Mouse (Mus musculus): ENCODE results near the gene Ubox5.
"Not testable (repeated sequence)": the region's sequence is repeated elsewhere in the genome, so short reads cannot be mapped to it uniquely, and the experiment has no call there.

Gene Ubox5

DNA sequence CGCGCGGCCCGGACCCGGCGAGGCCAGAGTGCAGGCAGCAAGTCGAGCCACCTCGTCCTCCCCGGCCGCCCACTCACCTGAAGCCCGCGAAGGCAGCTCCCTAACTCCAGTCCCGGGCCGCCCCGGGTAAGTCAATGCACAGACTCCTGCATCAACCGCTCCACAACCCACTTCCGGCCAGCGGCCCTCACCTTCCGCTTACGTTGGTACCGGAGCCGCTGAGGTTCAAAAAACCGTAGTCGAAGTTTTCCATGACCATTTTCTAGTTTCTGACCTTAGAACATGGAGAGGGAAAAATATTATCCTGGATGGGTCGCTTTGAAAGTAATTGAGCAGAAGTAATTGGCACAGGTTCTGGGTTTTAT lies at the start of gene Ubox5, which contains the start of gene Fastkd5:
Gene Ubox5 (minus strand): TSS at position 200 of the 365 bp plus-strand sequence.
Gene Fastkd5 (minus strand): TSS at position 189 of the 365 bp plus-strand sequence.
- DNase-seq = peak; percentile 93

DNA sequence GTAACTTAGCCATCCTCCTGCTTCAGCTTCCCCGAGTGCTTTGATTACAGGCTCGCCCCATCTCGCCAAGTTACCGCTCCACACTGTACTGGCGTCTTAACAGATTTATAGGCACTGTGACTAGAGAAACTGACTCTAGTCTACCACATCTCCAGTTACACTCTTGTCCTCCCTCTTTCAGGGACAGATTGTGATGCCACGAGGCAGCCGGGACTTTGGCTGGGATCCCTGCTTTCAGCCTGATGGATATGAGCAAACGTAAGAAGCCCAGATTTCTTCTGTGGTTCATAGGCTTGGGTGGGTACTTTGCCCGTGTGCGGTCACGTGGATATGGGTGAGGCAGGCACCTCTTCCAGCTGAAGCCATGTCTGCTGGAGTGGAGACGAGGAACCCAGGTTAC lies 49.3 kb upstream of the Ubox5 start:
- DNase-seq = no peak

DNA sequence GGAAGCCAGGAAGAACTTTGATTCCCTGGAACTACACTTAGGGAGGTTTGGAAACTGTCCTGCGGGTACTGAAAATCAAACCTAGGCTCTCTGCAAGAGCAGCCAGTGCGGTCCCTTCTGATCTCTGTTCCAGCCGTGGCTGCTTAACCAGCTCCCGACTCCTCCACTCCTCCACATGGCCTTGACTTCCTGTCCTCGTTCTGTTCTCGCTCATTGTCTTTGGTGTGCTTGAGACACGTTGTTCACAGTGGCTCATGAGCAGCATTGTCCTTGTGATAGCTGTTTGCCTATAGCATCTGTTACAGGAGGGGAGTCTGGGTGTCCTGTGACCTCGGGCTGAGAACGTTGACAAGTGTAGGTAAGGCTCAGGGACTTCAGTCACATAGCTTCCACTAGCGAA lies 47.4 kb upstream of the Ubox5 start:
- no peak for DNase-seq

DNA sequence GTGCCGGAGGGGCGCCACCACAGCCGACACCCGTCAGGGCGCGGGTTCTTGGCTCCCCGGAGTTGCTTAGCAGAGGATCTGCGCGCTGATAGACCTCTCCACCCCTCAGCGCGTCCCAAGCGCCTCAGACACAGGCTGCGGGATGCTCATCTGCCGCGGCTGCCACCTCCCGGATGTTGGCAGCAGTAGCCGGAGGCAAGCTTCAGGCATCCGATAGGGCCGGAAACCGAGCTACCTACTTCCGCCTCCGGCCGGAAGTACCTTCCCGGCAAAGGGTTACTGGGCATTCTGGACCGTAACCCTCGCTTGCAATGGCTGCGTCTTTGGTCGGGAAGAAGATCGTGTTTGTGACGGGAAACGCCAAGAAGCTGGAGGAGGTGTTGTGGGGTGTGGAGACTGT lies 37.7 kb upstream of the Ubox5 start, which contains the start of gene Itpa:
Gene Itpa (plus strand): TSS at position 52 of the 400 bp plus-strand sequence.
- DNase-seq = peak; percentile 88

DNA sequence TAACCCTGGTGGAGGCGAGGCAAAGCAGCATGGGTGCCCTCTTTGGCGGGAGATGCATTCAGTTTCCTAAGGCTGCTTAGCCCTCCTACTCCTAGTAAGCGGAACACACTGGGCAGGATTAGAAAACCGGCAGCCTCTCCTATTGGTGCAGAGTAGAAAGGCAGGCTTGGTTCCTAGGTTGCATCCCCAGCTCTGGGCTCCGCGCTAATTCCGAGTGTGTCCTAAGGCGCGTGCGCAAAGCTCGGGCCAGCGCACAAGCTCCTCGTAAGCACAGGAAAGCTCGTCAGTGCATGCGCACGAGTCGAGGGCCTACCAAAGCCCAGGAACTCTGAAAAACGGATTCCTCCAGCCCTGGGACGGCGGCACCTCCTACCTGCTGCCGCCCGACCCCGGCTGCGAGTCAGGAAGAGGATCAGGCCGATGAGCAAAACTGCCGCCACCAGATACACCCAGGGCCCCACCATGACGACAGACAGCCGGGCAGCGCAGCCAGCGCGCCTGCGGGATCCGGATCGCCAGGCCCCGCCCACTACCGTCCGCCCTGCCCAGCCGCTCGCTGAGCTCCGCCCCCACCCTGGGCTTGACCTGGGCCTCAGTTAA lies 34.4 kb upstream of the Ubox5 start, which contains the start of gene Ddrgk1:
Gene Ddrgk1 (minus strand): TSS at position 558 of the 600 bp plus-strand sequence.
- peak; percentile 90 for DNase-seq

DNA sequence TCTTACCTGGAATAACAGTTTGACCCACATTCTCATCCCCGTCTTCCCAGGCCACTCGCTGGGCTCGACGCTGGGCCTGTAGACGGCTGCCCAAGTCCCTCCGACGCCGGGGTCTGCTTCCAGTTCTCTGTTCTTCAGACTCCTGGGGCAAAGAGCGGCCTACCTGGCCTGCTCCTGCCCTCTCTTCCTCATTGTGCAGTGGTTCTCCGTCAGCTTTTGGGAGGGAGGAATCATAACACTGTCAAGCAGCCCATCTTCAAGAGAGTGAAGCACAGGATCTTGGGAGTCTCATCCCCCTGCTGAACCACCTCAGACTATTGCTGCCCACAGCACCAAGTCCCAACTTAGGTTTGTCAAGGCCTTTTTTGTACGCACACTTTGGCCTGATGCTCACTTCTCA lies 33.5 kb upstream of the Ubox5 start:
- DNase-seq = no peak

DNA sequence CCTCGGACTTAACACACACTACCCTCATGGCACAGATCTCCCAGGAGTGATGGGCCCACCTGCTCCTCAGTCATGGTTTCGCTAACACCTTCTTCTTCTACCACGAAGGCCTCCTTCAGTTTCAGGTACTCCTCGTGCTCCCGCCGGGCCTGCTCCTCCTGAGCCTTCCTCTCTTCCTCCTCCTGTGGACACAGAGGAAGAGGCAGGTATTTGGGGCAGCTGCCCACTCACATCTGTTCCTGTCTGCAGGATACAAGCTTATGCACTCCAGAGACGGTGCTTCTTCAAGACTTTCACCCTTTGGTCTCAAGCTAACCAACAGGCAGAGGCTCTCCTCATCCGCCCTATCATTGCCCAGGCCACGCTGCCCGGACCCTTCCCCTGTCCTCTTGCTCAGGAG lies 28.7 kb upstream of the Ubox5 start:
- no peak for DNase-seq

DNA sequence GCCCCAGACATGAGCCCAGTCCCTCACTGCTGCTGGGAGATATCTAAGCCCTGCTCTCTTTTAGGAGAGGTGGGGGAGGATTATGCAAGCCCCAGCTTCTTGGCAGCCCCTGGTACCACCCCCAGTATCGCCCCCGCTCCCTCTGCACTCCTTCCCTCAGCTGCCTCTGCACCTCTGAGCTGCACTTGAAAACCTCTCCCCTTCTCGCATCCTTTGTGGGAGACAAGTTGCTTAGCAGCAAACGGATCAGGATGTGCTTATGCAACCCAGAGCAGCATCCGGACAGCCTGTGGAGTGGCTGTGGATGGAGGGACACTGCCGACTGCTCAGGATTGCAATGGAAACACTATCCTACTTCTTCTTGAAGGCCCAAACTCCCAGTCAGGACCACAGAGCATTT lies 27.7 kb upstream of the Ubox5 start:
- no peak for DNase-seq

DNA sequence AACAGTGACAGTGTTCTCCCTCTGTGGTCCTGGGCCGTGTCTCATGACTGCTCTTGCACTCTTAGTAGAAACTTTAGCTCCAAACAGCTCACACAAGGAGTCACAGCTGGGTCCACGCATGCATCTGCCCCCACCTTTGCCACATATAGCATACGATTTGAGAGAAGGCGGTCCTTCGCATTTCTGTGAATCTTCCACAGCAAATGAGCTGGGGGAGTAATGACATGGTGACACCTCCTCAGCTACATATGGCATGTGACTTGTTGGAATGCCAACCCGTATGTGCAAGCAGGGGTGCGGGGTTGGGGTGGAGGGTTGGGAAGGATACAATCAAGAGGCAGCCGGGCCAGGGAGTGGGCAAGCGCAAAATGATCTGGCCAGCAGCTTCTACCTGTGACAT lies 26.7 kb upstream of the Ubox5 start:
- DNase-seq = no peak

DNA sequence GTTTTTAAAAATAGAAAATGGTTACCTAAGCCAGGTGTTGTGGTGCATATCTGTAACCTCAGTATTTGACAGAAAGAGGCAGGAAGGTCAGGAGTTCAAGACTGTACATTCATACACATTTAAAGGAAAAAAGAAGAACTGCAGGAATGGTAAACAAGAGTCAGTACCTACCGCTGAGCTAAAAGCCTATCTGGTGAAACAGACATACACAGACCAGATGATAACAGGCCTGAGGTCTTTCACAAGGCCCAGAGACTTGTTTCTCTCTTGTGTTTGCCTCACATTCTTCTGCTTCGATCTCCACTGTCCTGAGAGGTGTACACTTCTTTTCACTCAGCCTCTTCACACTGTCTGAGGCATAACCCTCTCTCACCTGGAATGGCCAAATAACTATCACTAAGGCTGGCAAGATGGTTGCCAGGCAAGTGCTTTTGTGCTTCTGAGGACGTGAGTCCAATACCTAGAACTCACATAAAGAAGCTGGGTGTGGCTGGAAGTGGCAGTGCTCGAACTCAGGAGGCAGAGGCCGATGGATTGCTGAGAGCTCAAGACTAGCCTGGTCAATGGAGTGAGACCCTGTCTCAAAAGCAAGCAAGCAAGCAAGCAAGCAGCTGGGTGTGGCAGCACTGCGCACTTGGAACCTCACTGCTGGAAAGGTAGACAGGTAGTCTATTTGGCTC lies 26.0 kb upstream of the Ubox5 start:
- DNase-seq = no peak

DNA sequence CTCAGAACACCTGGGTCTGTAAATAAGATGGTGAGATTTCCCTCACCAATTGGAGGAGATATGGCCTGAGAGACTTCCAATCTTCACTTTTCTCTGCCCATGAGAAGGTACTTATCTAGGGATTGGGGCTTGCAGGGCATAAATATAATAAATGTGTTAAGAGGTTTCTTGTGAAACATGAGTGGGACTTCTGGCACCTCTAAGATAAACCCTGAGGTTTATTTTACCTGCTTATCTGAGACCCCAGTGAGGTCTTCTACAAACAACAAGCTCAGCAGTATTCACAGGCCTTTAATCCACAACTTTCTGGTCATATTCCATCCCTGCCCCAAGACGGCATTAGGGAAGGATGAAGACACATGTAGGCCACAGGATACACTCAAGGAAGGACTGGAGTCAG lies 23.9 kb upstream of the Ubox5 start:
- DNase-seq = no peak

DNA sequence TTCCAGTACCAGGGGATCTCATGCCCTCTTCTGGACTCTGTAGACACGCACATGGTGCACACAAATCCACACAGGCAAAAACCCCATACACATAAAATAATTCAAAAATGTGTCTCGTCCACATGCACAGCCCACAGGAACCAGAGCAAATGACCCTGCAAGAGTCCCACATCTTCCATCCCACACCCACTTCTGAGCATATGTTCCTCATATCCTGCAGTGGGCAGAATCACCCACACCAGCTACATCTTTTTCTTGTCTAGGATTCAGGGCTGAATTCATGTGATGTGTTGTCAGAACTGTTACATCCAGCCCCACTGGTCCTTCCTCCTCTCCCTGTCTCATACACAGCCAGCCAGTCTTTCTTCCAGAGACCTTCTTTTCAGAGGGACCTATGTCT lies 23.5 kb upstream of the Ubox5 start:
- DNase-seq = no peak

DNA sequence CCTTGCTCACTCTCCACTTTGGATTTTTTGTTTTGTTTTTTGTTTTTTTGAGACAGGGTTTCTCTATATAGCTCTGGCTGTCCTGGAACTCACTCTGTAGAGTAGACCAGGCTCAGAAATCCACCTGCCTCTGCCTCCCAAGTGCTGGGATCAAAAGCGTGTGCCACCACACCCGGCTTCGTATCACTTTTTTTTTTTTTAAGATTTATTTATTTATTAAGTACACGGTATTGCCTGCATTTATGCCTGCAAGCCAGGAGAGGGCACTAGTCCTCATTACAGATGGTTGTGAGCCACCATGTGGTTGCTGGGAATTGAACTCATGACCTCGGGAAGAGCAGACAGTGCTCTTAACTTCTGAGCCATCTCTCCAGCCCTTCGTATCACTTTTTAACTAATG lies 19.2 kb upstream of the Ubox5 start:
- DNase-seq = not testable (repeated sequence)

DNA sequence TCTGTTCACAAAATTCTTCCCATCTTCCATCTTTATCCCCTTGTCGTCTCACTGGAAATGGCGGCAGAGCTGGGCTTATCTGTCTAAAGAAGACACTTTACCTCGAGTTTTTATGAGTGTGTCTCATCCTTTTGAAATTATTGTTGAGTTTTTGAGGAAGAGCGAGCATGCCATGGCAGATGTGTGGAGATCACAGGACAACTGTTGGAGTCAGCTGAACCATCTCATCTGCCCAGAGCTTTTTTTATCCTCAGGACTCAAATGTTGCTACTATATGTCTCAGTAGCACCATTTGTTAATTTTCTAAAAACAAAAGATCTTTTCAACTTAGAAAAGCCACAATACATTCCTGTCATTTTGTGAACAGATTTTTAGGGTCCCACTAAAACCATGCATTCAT lies 15.4 kb upstream of the Ubox5 start:
- DNase-seq = no peak

DNA sequence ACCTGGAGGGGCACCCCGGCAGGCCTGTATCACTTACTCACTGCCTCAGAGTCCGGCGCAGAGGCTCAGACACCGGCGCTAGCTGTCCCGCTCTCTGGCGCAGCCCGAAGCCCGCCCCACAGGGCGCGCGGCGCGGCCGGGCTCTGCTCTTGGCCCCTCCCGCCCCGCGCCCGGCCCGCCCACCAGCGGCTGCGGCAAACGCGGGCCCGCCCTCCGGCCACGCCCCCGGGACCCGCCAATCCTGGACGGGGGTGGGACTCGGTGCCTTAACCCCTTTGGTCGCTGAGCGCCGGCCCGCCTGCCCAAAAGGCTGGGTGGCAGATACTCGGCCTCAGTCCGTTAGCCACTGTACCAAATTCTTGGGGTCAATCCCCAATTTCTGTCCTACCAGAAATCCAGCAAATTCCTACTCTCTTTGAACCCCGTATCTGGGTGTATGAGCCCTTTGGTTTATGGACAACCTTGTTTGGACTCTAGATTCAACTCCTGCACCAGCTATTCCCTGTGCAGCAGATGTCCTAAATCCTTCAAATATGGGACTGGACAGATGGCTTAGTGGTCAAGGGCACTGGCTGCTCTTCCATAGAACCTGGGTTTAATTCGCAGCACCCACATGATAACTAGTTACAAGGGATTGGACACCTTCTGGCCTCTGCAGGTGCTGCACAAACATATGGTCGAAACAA lies 13.0 kb upstream of the Ubox5 start, which contains the start of gene Lzts3:
Gene Lzts3 (minus strand): TSS at position 120 of the 686 bp plus-strand sequence.
- DNase-seq = peak; percentile 96

DNA sequence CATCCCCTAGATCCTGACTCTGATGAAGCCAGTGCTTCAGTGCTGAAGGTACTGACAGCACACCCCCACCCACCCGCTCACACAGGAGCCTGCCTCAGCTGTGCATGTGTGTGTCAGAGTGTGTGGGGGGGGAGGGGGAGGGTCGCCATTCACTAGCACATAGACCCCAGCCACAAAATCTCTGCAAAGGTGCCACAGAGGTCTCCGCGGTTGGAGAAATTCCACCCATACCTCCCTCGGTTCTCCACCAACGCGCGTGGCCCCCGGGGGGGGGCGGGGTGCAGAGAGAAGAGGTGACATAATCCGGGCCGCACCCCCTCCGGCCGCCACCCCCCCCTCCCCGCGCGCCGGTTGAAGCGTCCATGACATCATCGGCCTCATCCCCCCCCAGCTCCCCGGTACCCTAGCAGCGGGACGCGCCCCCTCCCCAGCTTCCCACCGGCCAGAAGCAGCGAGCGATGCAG lies 12.4 kb upstream of the Ubox5 start:
- DNase-seq = no peak

DNA sequence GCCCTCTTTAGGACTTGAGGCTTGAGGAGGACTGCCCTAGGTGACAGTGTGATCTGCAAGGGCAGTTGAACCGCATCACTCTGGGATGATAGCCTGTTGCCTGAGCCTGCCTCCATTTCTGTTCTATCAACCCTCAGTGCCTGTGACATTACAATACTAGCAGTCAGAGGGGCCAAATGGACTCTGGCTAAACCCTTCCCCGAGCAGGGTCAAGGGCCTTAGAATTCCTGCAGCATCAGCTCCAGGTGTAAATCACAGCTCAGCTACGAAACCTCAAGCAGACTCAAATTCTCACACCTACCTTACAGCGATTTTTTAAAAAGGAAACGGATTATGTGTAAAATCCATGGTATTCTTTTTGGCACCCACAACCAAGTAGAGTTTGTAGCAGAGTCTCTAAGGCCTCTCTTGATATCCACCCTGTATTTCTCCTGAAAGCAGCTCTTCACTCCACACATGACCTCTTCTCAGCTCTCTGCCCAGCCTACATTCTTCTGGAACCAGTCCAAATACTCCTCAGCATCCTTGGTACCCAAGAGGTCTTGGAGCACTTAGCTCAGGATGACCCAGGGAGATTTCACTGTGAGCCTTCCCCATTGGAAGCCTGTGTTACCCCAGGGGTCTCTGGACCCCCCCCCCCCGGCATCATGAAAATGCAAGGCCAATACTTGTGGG lies 11.7 kb upstream of the Ubox5 start:
- no peak for DNase-seq

DNA sequence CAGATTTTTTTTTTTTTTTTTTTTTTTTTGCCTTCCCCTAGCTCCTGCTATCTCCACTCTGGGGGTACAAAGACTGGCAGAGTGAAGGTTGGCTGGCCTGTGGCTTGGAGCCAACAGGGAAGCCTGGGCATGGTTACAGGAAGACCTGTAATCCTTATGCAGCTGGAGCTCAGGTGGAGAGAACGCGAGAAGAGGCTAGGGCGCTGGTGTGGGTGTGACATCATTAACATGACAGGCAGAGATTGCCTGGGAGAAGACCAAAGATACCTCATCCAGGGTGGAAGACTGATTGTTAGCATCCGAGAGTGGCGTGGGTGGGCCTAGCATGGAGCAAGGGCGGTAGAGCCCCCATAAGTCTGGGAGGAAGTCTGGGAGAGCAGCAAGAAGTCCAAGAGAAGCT lies 9.4 kb upstream of the Ubox5 start:
- DNase-seq = no peak

DNA sequence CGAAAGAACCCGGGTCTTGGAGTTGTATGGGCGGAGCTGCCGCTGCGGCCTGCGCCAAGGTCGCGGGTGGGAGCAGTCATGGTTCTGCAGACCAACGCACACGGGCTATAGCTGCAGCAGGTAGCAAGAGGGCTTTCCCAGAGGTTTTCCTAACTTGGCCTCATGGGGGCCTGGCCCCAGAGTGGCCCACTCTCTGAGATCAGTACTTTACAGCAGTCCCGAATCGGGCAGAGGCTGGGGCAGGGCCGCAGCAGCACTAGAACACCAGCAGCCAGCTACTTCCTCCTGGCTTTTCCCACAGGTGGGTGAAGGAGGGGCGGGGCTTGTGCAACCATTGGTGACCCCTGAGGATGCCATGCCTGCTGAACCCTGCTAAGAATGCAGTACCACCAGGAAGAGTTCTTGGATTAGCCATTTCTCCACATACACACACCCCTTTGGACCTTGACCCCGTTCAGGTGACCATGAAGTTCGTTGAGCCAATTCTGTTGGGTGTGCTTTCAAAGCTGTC lies 8.3 kb upstream of the Ubox5 start:
- peak; percentile 32 for DNase-seq

DNA sequence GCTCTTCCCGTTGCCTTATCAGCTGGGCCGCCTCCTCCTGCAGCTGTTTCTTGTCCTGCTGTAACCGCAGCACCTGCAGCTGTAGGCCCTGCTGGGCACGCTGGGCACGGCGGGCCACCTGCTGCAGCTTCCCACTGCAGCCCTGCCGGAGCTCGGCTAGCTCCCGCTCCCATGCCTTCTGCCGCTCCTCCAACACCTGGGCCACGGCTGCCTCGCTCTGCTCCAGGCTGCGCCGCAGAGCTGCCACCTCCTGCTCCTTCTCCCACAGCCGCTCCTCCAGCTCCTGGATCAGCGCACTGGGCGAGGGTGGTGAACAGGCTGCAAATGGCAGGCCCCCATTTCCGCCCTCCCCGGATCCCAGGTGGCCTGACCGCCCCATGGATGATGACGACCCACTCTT lies 6.0 kb upstream of the Ubox5 start:
- peak; percentile 82 for DNase-seq

DNA sequence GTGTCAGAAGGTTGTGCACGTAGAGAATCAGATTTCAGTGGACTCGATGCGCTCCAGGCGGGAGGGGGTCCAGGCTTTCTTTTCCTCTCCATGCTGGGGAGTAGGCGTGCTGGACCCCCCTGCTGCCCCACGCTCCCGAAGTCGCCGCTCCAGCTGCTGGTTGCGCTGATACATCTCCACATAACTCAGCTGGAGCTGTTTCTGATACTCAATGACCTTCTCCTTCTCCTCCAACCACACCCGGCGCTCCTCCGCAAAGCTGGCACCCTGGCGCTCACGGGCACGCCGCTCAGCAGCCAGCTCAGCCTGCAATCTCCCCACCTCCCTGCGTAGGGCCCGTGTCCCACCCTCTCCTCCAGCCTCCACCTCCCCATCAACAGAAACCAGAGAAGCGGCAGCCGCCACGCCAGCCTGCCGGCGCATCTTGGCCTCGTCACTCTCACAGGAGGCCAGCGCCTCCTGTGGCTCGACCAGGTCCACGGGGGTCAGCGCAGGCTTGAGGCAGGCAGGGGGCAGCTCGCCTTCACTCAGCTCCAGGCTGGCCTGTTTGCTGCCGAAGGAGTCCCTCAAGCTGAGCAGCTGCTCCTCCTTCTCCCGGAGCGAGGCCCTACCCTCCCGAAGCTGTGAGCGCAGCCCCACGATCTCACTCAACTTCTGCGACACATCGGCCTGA lies 5.0 kb upstream of the Ubox5 start:
- DNase-seq = peak; percentile 61

DNA sequence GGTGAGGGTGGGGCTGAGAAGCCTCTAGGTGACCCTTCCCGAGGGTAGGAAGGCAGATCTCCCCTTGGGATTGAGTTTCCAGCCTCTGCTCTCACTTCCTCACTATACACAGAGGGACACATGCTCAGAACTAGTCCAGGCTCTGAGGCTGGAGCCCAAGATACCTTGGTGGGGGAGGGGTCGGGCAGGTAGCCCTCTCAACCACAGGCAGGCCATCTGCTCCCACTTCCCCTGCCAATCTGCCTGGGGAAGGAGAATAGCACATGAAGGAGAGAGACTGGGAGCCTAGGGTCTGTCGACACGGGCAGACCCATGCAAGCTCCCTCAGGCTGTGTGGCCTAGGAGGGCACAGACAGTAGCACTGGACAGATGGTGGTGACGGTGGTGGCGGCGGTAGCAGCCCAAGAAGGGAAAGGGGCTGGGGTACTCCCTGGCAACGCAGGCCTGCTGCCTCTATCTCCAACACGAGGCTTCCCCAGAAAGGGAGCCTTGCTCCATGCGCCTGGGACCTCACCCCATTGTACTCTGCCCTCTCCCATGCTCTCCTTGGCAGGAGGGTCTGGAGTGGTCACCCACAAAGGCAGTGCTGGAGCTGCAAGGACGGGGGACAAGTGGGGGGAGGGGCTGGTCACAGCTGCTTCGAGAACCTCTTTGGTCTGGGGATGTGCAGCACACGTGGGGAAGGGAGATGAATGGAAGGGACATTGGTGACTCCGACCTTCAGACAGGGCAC lies 4.3 kb upstream of the Ubox5 start:
- DNase-seq = peak; percentile 29
